Mouse (Mus musculus) ZHBTc4 (cell line): ENCODE data around the gene Csn1s1.

Source experiments
- DNase-seq: peaks from one replicate; pipeline ENCODE4 v3.0.0-alpha.2; 2011; ENCODE audit warnings: low read depth, low spot score

Gene Csn1s1

GRCm38 (mm10) chr5:87665908-87666307, at the start of gene Csn1s1:
Gene Csn1s1 (plus strand): TSS chr5:87666208.
- DNase-seq, result no peak

GRCm38 (mm10) chr5:87622681-87623080, 43.3 kb upstream of the Csn1s1 start:
- DNase-seq, result no peak

DNA sequence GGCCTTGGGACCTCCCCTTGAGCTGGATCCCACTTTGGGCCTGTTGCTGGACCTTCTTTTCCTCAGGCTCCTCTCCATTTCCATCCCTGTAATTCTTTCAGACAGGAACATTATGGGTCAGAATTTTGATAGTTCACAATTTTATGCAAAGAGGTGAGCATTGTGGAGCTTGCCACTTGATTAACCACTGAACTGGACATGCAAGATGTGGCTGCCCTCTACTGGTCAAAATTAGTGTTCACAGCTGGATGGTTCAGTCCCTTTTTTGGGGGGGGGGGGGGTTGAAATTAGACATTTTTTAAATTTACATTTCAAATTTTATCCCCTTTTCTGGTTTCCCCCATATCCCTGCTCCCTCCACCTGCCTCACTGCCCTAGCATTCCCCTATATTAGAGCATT, 23.2 kb upstream of the Csn1s1 start:
- DNase-seq, result no peak

GRCm38 (mm10) chr5:87699530-87699929, 33.5 kb downstream of the Csn1s1 start, which contains the start of gene Csn2:
Gene Csn2 (minus strand): TSS chr5:87699630.
- DNase-seq, result no peak

DNA sequence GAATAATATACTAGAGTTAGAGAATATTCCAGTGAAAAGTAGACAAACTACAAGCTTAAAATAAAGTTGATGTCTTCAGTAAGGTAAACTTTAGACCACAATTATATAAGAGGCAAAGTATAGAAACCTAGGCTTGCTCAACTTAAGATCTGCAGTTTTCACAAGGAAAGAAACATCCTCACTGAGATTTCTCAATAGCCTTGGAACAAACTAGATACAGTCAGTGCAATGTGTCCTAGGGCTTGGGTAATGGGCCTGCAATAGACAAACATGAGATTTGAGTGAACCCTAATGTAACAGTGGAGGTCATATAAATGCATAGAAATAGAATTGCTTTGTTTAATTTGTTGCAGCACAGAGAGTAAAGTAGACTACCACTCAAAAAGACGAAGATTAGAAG, 39.9 kb downstream of the Csn1s1 start:
- DNase-seq, result no peak
